Mouse (Mus musculus) liver, postnatal 0 days (tissue): ENCODE data around the gene Eif4g3. TPM values are rescaled to one million over a fixed set of nuclear protein-coding genes. Genes with fewer than 3 reads are reported as not detected.
A peak's percentile ranks its signal among the peaks of the same experiment; 100 is the strongest.

ENCODE experiments used
- ATAC-seq: fragments of 200-750 bp; cut with Nextera tagmentation; 2 replicates; pipeline ENCODE4 v1.8.0; 2017; ENCODE audit warnings: mild to moderate bottlenecking, moderate library complexity
- DNase-seq: peaks from one replicate; pipeline ENCODE4 v3.0.0-alpha.2; 2016
- H3K27ac ChIP-seq: fragments of 300-500 bp; sonication (generic); 2 replicates; pipeline ENCODE4 v1.5.1; 2014; ENCODE audit warnings: antibody characterized with exemption, moderate library complexity, mild to moderate bottlenecking, low read depth
- H3K27me3 ChIP-seq: fragments of 300-500 bp; sonication (generic); 2 replicates; pipeline ENCODE4 v1.6.1; 2014; ENCODE audit warnings: low read length, control low read depth, mixed read lengths; ENCODE audit not compliant: insufficient read depth
- H3K36me3 ChIP-seq: fragments of 300-500 bp; sonication (generic); replicated peaks from 2 replicates; pipeline ENCODE4 v1.6.1; 2014; ENCODE audit warnings: mild to moderate bottlenecking, control low read depth, low read length, moderate library complexity, mixed read lengths; ENCODE audit not compliant: insufficient read depth
- H3K4me1 ChIP-seq: fragments of 300-500 bp; sonication (generic); 2 replicates; pipeline ENCODE4 v1.6.1; 2014; ENCODE audit warnings: antibody characterized with exemption, mild to moderate bottlenecking, control low read depth; ENCODE audit not compliant: insufficient read depth
- H3K4me2 ChIP-seq: fragments of 300-500 bp; sonication (generic); 2 replicates; pipeline ENCODE4 v1.6.1; 2014; ENCODE audit warnings: low read depth, mild to moderate bottlenecking, low read length, moderate library complexity, mixed read lengths
- H3K4me3 ChIP-seq: fragments of 300-500 bp; sonication (generic); 2 replicates; pipeline ENCODE4 v1.5.1; 2014; ENCODE audit warnings: low read depth, low read length
- H3K9ac ChIP-seq: fragments of 300-500 bp; sonication (generic); replicated peaks from 2 replicates; pipeline ENCODE4 v1.6.1; 2014; ENCODE audit warnings: mild to moderate bottlenecking, moderate library complexity
- H3K9me3 ChIP-seq: fragments of 300-500 bp; sonication (generic); 2 replicates; pipeline ENCODE4 v1.6.1; 2016; ENCODE audit warnings: mild to moderate bottlenecking, control low read depth, low read length, mixed read lengths
- CTCF ChIP-seq: sonication (generic); IDR thresholded peaks from 2 replicates; pipeline ENCODE4 v1.5.1; 2016; ENCODE audit warnings: antibody characterized with exemption, low read depth
- EP300 ChIP-seq: IDR thresholded peaks from 2 replicates; pipeline ENCODE4 v1.6.1; 2016; ENCODE audit warnings: antibody characterized with exemption, low read depth, mild to moderate bottlenecking
- WGBS: fragments of 180-500 bp; shearing (Covaris S2); extraction: QIAGEN DNeasy Blood & Tissue Kit; methylation state at CpG from one replicate; pipeline ENCODE4 v1.1.7; 2014; ENCODE audit not compliant: insufficient replicate concordance; 5-methylcytosine and 5-hydroxymethylcytosine counted together
- polyA plus RNA-seq: library from polyadenylated mRNA; unstranded; fragments of >200 nt; fragmentation: Nextera tagmentation; extraction: Ambion mirVana; gene quantifications from 2 replicates; pipeline ENCODE4 v1.2.1, GENCODE M21; 2015

Gene Eif4g3
- polyA plus RNA-seq, 1 experiment from 2014 or later: 5.8 TPM

DNA sequence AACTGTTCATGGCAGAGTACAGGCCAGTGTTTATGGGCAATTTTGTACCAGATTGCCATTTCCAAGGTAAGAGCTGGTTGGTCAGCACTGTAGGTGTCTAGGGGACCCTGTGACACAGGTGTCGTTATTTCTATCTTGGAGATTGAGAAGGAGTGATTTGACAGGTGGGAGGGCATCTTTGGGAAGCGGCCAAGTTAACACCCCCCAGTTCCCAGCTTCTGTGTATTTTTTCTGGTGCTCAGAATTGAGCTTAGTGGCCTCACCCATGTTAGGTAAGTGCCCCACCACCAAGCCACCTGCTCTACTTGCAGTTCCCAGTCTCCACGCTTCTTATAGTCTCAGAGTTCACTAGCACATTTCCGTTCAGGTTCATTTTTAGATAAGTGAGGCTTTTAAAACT, 76.5 kb downstream of the Eif4g3 start:
- ATAC-seq (no peak), DNase-seq (no peak)
- no peak overlapping the region for H3K4me2 ChIP-seq
- no peak overlapping the region for H3K9ac ChIP-seq
- peaks cover 20% of the 10 kb centered on the region for H3K4me1 ChIP-seq
- H3K27me3 ChIP-seq: no peaks in the 10 kb centered on the region
- H3K4me3 ChIP-seq: no peak overlapping the region
- H3K9me3 ChIP-seq: no peaks in the 10 kb centered on the region
- no peak overlapping the region for H3K27ac ChIP-seq
- TF ChIP-seq CTCF (no peak), EP300 (no peak)
- H3K36me3 ChIP-seq: peaks cover 5% of the 10 kb centered on the region
- WGBS: 83% methylated on average over 4 of the region's 4 CpGs

- H3K27ac ChIP-seq: no peak overlapping the region
- WGBS: 55% methylated on average over 6 of the region's 6 CpGs
- H3K27me3 ChIP-seq: no peaks in the 10 kb centered on the region
- H3K9ac ChIP-seq: no peak overlapping the region
- peaks cover 14% of the 10 kb centered on the region for H3K4me1 ChIP-seq
- ATAC-seq: no peak
- no peaks in the 10 kb centered on the region for H3K9me3 ChIP-seq
- no peak for TF ChIP-seq CTCF
- no peak for TF ChIP-seq EP300
- no peak overlapping the region for H3K4me2 ChIP-seq
- H3K36me3 ChIP-seq: peaks cover 5% of the 10 kb centered on the region
- H3K4me3 ChIP-seq: no peak overlapping the region
- DNase-seq: no peak
These were observed 78.7 kb downstream of the Eif4g3 start for GRCm38 (mm10) chr4:138071497-138071896.

- H3K9ac ChIP-seq: no peak overlapping the region
- no peak overlapping the region for H3K4me2 ChIP-seq
- no peak for TF ChIP-seq CTCF
- TF ChIP-seq EP300: no peak
- H3K9me3 ChIP-seq: no peaks in the 10 kb centered on the region
- H3K27ac ChIP-seq: no peak overlapping the region
- no peaks in the 10 kb centered on the region for H3K27me3 ChIP-seq
- ATAC-seq (no peak), DNase-seq (no peak)
- H3K4me3 ChIP-seq: no peak overlapping the region
- WGBS: 86% methylated on average over 11 of the region's 11 CpGs
- H3K36me3 ChIP-seq: peaks cover 5% of the 10 kb centered on the region; the same call in 1 of the 2 replicates
- peaks cover 13% of the 10 kb centered on the region for H3K4me1 ChIP-seq
These were observed 80.3 kb downstream of the Eif4g3 start for GRCm38 (mm10) chr4:138073086-138073485.

- Histone ChIP-seq H3K36me3 (peaks cover 6% of the 10 kb centered on the region; the same call in 1 of the 2 replicates), H3K4me3 (no peak overlapping the region), H3K4me1 (peaks cover 9% of the 10 kb centered on the region), H3K9ac (no peak overlapping the region), H3K27me3 (no peaks in the 10 kb centered on the region), H3K9me3 (no peaks in the 10 kb centered on the region), H3K27ac (no peak overlapping the region), H3K4me2 (no peak overlapping the region)
- no peak for ATAC-seq
- TF ChIP-seq EP300 (no peak), CTCF (no peak)
- WGBS: 72% methylated on average over 7 of the region's 7 CpGs
- DNase-seq: no peak
These were observed 80.7 kb downstream of the Eif4g3 start for GRCm38 (mm10) chr4:138073531-138073930.

GRCm38 (mm10) chr4:138074896-138075584, 82.2 kb downstream of the Eif4g3 start:
- ATAC-seq (no peak), DNase-seq (no peak)
- H3K36me3 ChIP-seq: peaks cover 12% of the 10 kb centered on the region; the same call in 1 of the 2 replicates
- H3K27ac ChIP-seq: no peak overlapping the region
- H3K4me3 ChIP-seq: no peak overlapping the region
- TF ChIP-seq CTCF (no peak), EP300 (no peak)
- 69% methylated on average over 6 of the region's 6 CpGs for WGBS
- peaks cover 7% of the 10 kb centered on the region for H3K4me1 ChIP-seq
- H3K9me3 ChIP-seq: no peaks in the 10 kb centered on the region
- no peak overlapping the region for H3K9ac ChIP-seq
- no peaks in the 10 kb centered on the region for H3K27me3 ChIP-seq
- no peak overlapping the region for H3K4me2 ChIP-seq

- WGBS: 63% methylated on average over 3 of the region's 3 CpGs
- H3K4me1 ChIP-seq: peaks cover 5% of the 10 kb centered on the region
- ATAC-seq (peak; percentile 59; the same call in 1 of the 2 replicates), DNase-seq (no peak)
- H3K36me3 ChIP-seq: peaks cover 9% of the 10 kb centered on the region
- no peaks in the 10 kb centered on the region for H3K9me3 ChIP-seq
- H3K4me2 ChIP-seq: no peak overlapping the region
- TF ChIP-seq CTCF (no peak), EP300 (no peak)
- H3K9ac ChIP-seq: no peak overlapping the region
- no peaks in the 10 kb centered on the region for H3K27me3 ChIP-seq
- H3K4me3 ChIP-seq: no peak overlapping the region
- H3K27ac ChIP-seq: no peak overlapping the region
These were observed 85.0 kb downstream of the Eif4g3 start for GRCm38 (mm10) chr4:138077663-138078295.
